Mouse (Mus musculus) kidney, adult 2 months (tissue): ENCODE results near the gene Mgmt.

Source experiments
- CTCF ChIP-seq: fragments of 200-500 bp; conservative IDR thresholded peaks from 2 replicates; pipeline ENCODE4 v1.5.1; 2011; ENCODE audit warnings: low read depth, mild to moderate bottlenecking, control low read depth, low read length, moderate library complexity, mixed read lengths; ENCODE audit not compliant: insufficient read depth, insufficient read length
- POLR2A ChIP-seq: fragments of 200-500 bp; IDR thresholded peaks from one replicate; pipeline ENCODE4 v1.6.1; 2011; ENCODE audit warnings: low read depth, low read length, control low read depth

- TF ChIP-seq CTCF (no peak), POLR2A (no peak)
Observed at GRCm38 (mm10) chr7:137095702-137096101, 201.3 kb downstream of the Mgmt start.
